Mouse (Mus musculus) midbrain, embryonic 15.5 days (tissue): ENCODE measurements at regions not wholly inside any gene's neighbourhood (a gene's known extent, or its start where the extent isn't known, plus 50 kb on each side); places are given as distances from the start of the nearest gene placed in this dataset. TPM values are rescaled to one million over a fixed set of nuclear protein-coding genes. Genes with fewer than 3 reads are reported as not detected.

Experiments used
- ATAC-seq: fragments of 200-750 bp; cut with Nextera tagmentation; replicated peaks from 2 replicates; pipeline ENCODE4 v1.8.0; 2017; ENCODE audit warnings: moderate TSS enrichment
- H3K27ac ChIP-seq: fragments of 300-500 bp; sonication (generic); 2 replicates; pipeline ENCODE4 v1.5.1; 2015; ENCODE audit warnings: mild to moderate bottlenecking, inconsistent platforms
- H3K27me3 ChIP-seq: fragments of 300-500 bp; sonication (generic); replicated peaks from 2 replicates; pipeline ENCODE4 v1.6.1; 2015; ENCODE audit warnings: inconsistent platforms
- H3K36me3 ChIP-seq: fragments of 300-500 bp; sonication (generic); replicated peaks from 2 replicates; pipeline ENCODE4 v1.6.1; 2015; ENCODE audit warnings: inconsistent platforms
- H3K4me1 ChIP-seq: fragments of 300-500 bp; sonication (generic); 2 replicates; pipeline ENCODE4 v1.6.1; 2015; ENCODE audit warnings: inconsistent platforms
- H3K4me2 ChIP-seq: fragments of 300-500 bp; sonication (generic); 2 replicates; pipeline ENCODE4 v1.6.1; 2015; ENCODE audit warnings: inconsistent platforms, mild to moderate bottlenecking, moderate library complexity
- H3K4me3 ChIP-seq: fragments of 300-500 bp; sonication (generic); 2 replicates; pipeline ENCODE4 v1.5.1; 2015; ENCODE audit warnings: mild to moderate bottlenecking, inconsistent platforms
- H3K9ac ChIP-seq: fragments of 300-500 bp; sonication (generic); 2 replicates; pipeline ENCODE4 v1.6.1; 2015; ENCODE audit warnings: mild to moderate bottlenecking, inconsistent platforms
- H3K9me3 ChIP-seq: fragments of 300-500 bp; sonication (generic); 2 replicates; pipeline ENCODE4 v1.6.1; 2016; ENCODE audit warnings: inconsistent platforms
- WGBS: fragments of 180-500 bp; shearing (Covaris S2); methylation state at CpG from one replicate; pipeline ENCODE4 v1.1.7; 2015; ENCODE audit warnings: mixed read lengths; 5-methylcytosine and 5-hydroxymethylcytosine counted together
- microRNA-seq: library from miRNA; unstranded; fragments of <30 nt; microRNA quantifications from one replicate; pipeline ENCODE4, GENCODE M21; 2016

- WGBS: 83% methylated on average over 5 of the region's 5 CpGs
- Histone ChIP-seq H3K9ac (no peak overlapping the region), H3K27ac (no peak overlapping the region), H3K36me3 (no peaks in the 10 kb centered on the region), H3K4me3 (no peak overlapping the region), H3K4me2 (no peak overlapping the region), H3K9me3 (no peaks in the 10 kb centered on the region), H3K4me1 (no peaks in the 10 kb centered on the region), H3K27me3 (no peaks in the 10 kb centered on the region)
- no peak for ATAC-seq
Measured at GRCm38 (mm10) chr13:70891634-70892033, 50.0 kb upstream of the Adamts16 start.

Small RNA genes lying in the stretch of these regions (microRNA-seq; reads per million reads assigned to microRNA genes)
- not detected for gene Mir466f-4
